In genomic region chr5:100079040-100079930, GRCm38 (mm10) we compare ENCODE assay signal across 8 mouse cellular contexts. TPM values are rescaled to one million over a fixed set of nuclear protein-coding genes. Genes with fewer than 3 reads are reported as not detected.
DNase-seq lines count a peak whose midpoint lies in the region; ATAC-seq and TF ChIP-seq lines count a peak whose summit lies in the region.

No protein-coding gene starts in this region.

- no peak overlapping the region for H3K27ac ChIP-seq in midbrain, embryonic 13.5 days

- peak; percentile 8 for DNase-seq in lung, adult 2 months
- no peak for DNase-seq in lung, adult 18-20 months
- peak; percentile 25 for DNase-seq in cerebellum, adult 8-10 months
- DNase-seq in kidney, postnatal 36 days, result peak; percentile 4 to 10
- DNase-seq in gastrocnemius, postnatal 25 days, result no peak
- DNase-seq in gastrocnemius, postnatal 36 days, result no peak

- ATAC-seq in granulocyte monocyte progenitor cell, adult 5-6 weeks (replicated peaks; ENCODE audit: poor library complexity, severe bottlenecking), result peak; percentile 57
- ATAC-seq in midbrain, embryonic 13.5 days, result peak; percentile 51

- H3K4me2 ChIP-seq in midbrain, embryonic 13.5 days (replicated peaks), result peak overlapping the region; percentile 51

- peak overlapping the region; percentile 29 for H3K4me3 ChIP-seq in lung, adult 2 months (replicated peaks; ENCODE audit: extremely low read depth, low read depth, low read length)
- H3K4me3 ChIP-seq in midbrain, embryonic 13.5 days (replicated peaks), result peak overlapping the region; percentile 35

- intact Hi-C loops in gastrocnemius, postnatal 36 days (cut with DNase I), result loop anchor here (5.0 kb wide), 1 partner anchor 78 kb away; the partner anchor contains the start of gene Tmem150c

- no peaks in the 10 kb centered on the region for H3K36me3 ChIP-seq in midbrain, embryonic 13.5 days

- no peaks in the 10 kb centered on the region for H3K27me3 ChIP-seq in midbrain, embryonic 13.5 days

- no peak for TF ChIP-seq CTCF in lung, adult 2 months (IDR thresholded peaks at IDR 0.05; ENCODE audit: insufficient read depth, low read length)

- whole genome bisulfite sequencing in lung, adult 2 months, result 24% methylated on average over 36 of the region's 36 CpGs
- 31% methylated on average over 36 of the region's 36 CpGs for WGBS in midbrain, embryonic 13.5 days

- TF ChIP-seq POLR2A in lung, adult 2 months (IDR thresholded peaks at IDR 0.05; ENCODE audit: borderline replicate concordance, extremely low read depth, low read depth, low read length), result no peak

- no peaks in the 10 kb centered on the region for H3K9me3 ChIP-seq in midbrain, embryonic 13.5 days

- peak overlapping the region; percentile 52; the same call in 1 of the 2 replicates for H3K9ac ChIP-seq in midbrain, embryonic 13.5 days (replicated peaks)

- no peaks in the 10 kb centered on the region for H3K4me1 ChIP-seq in lung, adult 2 months (ENCODE audit: control insufficient read depth, insufficient read depth, low read length)
- H3K4me1 ChIP-seq in midbrain, embryonic 13.5 days (replicated peaks), result peaks cover 27% of the 10 kb centered on the region

RNA-seq across cellular contexts. Expression of gene Enoph1, which starts 39.5 kb away (rescaled TPM):
- polyA plus RNA-seq in lung, adult 2 months (2012; rRNA removed), result 33.1 and 34.0 TPM in 2 replicates
- total RNA-seq in granulocyte monocyte progenitor cell, adult 5-6 weeks (2014; fragmentation: Nextera tagmentation), result 37.1 and 58.1 TPM in 2 replicates
- total RNA-seq in granulocyte monocyte progenitor cell, adult 5-6 weeks (2017), result 41.8 and 51.7 TPM in 2 replicates
- polyA plus RNA-seq in midbrain, embryonic 13.5 days (2015; fragmentation: Nextera tagmentation; extraction: Ambion mirVana), result 39.4 and 40.5 TPM in 2 replicates
- 1 to 10 TPM; 5.4 to 6.0 TPM for total RNA-seq in gastrocnemius, postnatal 25 days (2021)
- total RNA-seq in gastrocnemius, postnatal 36 days (2021), result 1 to 10 TPM; 5.9 to 7.0 TPM

RNA-seq across cellular contexts. Expression of gene Hnrnpdl, which starts 39.8 kb away (rescaled TPM):
- polyA plus RNA-seq in lung, adult 2 months (2012; rRNA removed), result 54.2 and 74.0 TPM in 2 replicates
- 237 and 261 TPM in 2 replicates for total RNA-seq in granulocyte monocyte progenitor cell, adult 5-6 weeks (2014; fragmentation: Nextera tagmentation)
- total RNA-seq in granulocyte monocyte progenitor cell, adult 5-6 weeks (2017), result 423 and 495 TPM in 2 replicates
- 270 and 276 TPM in 2 replicates for polyA plus RNA-seq in midbrain, embryonic 13.5 days (2015; fragmentation: Nextera tagmentation; extraction: Ambion mirVana)
- 10 to 100 TPM; 59.4 to 70.1 TPM for total RNA-seq in gastrocnemius, postnatal 25 days (2021)
- total RNA-seq in gastrocnemius, postnatal 36 days (2021), result 10 to 100 TPM; 63.2 to 70.9 TPM

Comparison
In these comparisons a context has a peak if more than half of its experiments do, and no peak if none do; other contexts are left out.
1. DNase-seq: peak in lung, adult 2 months (single experiment), cerebellum, adult 8-10 months (single experiment) and kidney, postnatal 36 days (2 of 2); none in lung, adult 18-20 months (0 of 2), gastrocnemius, postnatal 25 days (single experiment) and gastrocnemius, postnatal 36 days (0 of 2).
2. RNA of gene Enoph1, which starts 39.5 kb away (total RNA-seq): 37.1 to 58.1 TPM in granulocyte monocyte progenitor cell, adult 5-6 weeks; 5.9 to 7.0 TPM in gastrocnemius, postnatal 36 days and 5.4 to 6.0 TPM in gastrocnemius, postnatal 25 days; every median in the first group is over 4 times any median in the second.